ENCODE assay signal across 12 mouse cellular contexts in the genomic region with DNA sequence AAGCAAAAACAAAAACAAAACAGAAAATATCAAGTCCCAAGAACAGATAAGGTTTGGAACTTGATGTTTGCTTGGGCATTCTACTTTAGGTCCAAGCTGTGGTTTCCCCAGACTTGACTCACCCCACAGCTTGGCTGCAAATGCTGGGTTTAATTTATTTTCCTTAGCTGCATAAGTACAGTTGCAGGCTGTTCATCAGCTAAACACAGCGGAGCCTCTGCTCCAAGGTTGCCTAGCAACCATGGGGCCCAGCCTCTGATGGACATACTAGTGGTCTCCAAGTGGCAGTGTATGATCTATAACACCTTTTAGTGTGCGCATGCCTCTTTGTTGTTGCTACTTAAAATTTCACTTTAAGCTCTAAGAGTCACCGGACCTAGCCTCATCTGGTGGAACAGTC. TPM values are rescaled to one million over a fixed set of nuclear protein-coding genes. Genes with fewer than 3 reads are reported as not detected.
DNase-seq lines count a peak whose midpoint lies in the region; ATAC-seq and TF ChIP-seq lines count a peak whose summit lies in the region.
"Had no signal": no experiment of that assay in that cellular context is flagged by ENCODE, and none has a peak within 500 bp of the region (broad histone marks: within the 10 kb centered on the region; RNA-seq: fewer than 3 reads in every experiment).

No protein-coding gene starts in this region.

- no peak overlapping the region for H3K9ac ChIP-seq in hindbrain, embryonic 11.5 days (ENCODE audit: low read depth, low read length)
- H3K9ac ChIP-seq in midbrain, embryonic 13.5 days (replicated peaks), result no peak overlapping the region
- H3K9ac ChIP-seq in lung, postnatal 0 days (replicated peaks; ENCODE audit: low read depth), result no peak overlapping the region
- H3K9ac ChIP-seq in kidney, embryonic 16.5 days (replicated peaks; ENCODE audit: low read length), result no peak overlapping the region
- H3K9ac ChIP-seq: limb, embryonic 12.5 days had no signal

- no peaks in the 10 kb centered on the region for H3K9me3 ChIP-seq in hindbrain, embryonic 11.5 days (ENCODE audit: control insufficient read depth, low read length)
- no peaks in the 10 kb centered on the region for H3K9me3 ChIP-seq in midbrain, embryonic 13.5 days
- no peaks in the 10 kb centered on the region for H3K9me3 ChIP-seq in lung, postnatal 0 days (ENCODE audit: low read length)
- H3K9me3 ChIP-seq in kidney, embryonic 16.5 days (ENCODE audit: low read length), result no peaks in the 10 kb centered on the region
- H3K9me3 ChIP-seq: limb, embryonic 12.5 days had no signal

- no peaks in the 10 kb centered on the region for H3K27me3 ChIP-seq in hindbrain, embryonic 11.5 days (ENCODE audit: control insufficient read depth, insufficient read depth, low read length)
- H3K27me3 ChIP-seq in midbrain, embryonic 13.5 days, result no peaks in the 10 kb centered on the region
- no peaks in the 10 kb centered on the region for H3K27me3 ChIP-seq in lung, postnatal 0 days (replicated peaks; ENCODE audit: insufficient read depth, low read length)
- H3K27me3 ChIP-seq in kidney, embryonic 16.5 days (ENCODE audit: insufficient read depth, low read length), result no peaks in the 10 kb centered on the region
- H3K27me3 ChIP-seq: limb, embryonic 12.5 days had no signal

- H3K27ac ChIP-seq in hindbrain, embryonic 11.5 days (ENCODE audit: low read depth, low read length), result 0 out of 2 replicates have a peak overlapping the region, but pooled peaks have one; percentile 55
- H3K27ac ChIP-seq in midbrain, embryonic 13.5 days, result peak overlapping the region; percentile 71
- no peak overlapping the region for H3K27ac ChIP-seq in lung, postnatal 0 days (ENCODE audit: low read length)
- no peak overlapping the region for H3K27ac ChIP-seq in kidney, embryonic 16.5 days (ENCODE audit: low read length)
- H3K27ac ChIP-seq: limb, embryonic 12.5 days had no signal

- peak; percentile 90 for DNase-seq in NIH3T3 (ENCODE audit: low read depth)
- DNase-seq in embryo, embryonic 10.5 days (ENCODE audit: low spot score), result peak; percentile 58
- DNase-seq in hindbrain, embryonic 11.5 days (ENCODE audit: low spot score), result peak; percentile 67
- DNase-seq in urinary bladder, postnatal 4 days (ENCODE audit: low spot score in 2 of 2), result no peak
- DNase-seq in kidney, postnatal 25 days, result no peak
- DNase-seq in lung, postnatal 0 days (ENCODE audit: low spot score), result no peak
- DNase-seq: cerebellum, postnatal 25 days; heart, postnatal 4 days had no signal

- WGBS in hindbrain, embryonic 11.5 days, result 67% methylated on average over 3 of the region's 3 CpGs
- WGBS in midbrain, embryonic 13.5 days, result 37% methylated on average over 3 of the region's 3 CpGs
- WGBS in lung, postnatal 0 days, result 21% methylated on average over 3 of the region's 3 CpGs
- WGBS in kidney, embryonic 16.5 days, result 53% methylated on average over 3 of the region's 3 CpGs

- no peak for TF ChIP-seq EP300 in lung, postnatal 0 days (IDR thresholded peaks at IDR 0.05)

- H3K36me3 ChIP-seq in hindbrain, embryonic 11.5 days (ENCODE audit: control insufficient read depth, insufficient read depth, low read length), result no peaks in the 10 kb centered on the region
- no peaks in the 10 kb centered on the region for H3K36me3 ChIP-seq in midbrain, embryonic 13.5 days
- no peaks in the 10 kb centered on the region for H3K36me3 ChIP-seq in lung, postnatal 0 days (ENCODE audit: insufficient read depth, low read length)
- no peaks in the 10 kb centered on the region for H3K36me3 ChIP-seq in kidney, embryonic 16.5 days (ENCODE audit: insufficient read depth, low read length)
- H3K36me3 ChIP-seq: limb, embryonic 12.5 days had no signal

- H3K4me3 ChIP-seq in hindbrain, embryonic 11.5 days (ENCODE audit: low read depth, low read length), result no peak overlapping the region
- H3K4me3 ChIP-seq in midbrain, embryonic 13.5 days (replicated peaks), result no peak overlapping the region
- no peak overlapping the region for H3K4me3 ChIP-seq in lung, postnatal 0 days (ENCODE audit: low read depth, low read length)
- H3K4me3 ChIP-seq in kidney, embryonic 16.5 days (ENCODE audit: low read length), result no peak overlapping the region
- H3K4me3 ChIP-seq: limb, embryonic 12.5 days had no signal

- H3K4me1 ChIP-seq in hindbrain, embryonic 11.5 days (replicated peaks; ENCODE audit: control insufficient read depth, insufficient read depth, low read length), result peaks cover 5% of the 10 kb centered on the region; the same call in 1 of the 2 replicates
- peaks cover 47% of the 10 kb centered on the region for H3K4me1 ChIP-seq in midbrain, embryonic 13.5 days (replicated peaks)
- H3K4me1 ChIP-seq in lung, postnatal 0 days (ENCODE audit: insufficient read depth, low read depth, low read length), result no peaks in the 10 kb centered on the region
- H3K4me1 ChIP-seq in kidney, embryonic 16.5 days (ENCODE audit: insufficient read depth, low read length), result 0 out of 2 replicates have a peak, but pooled peaks cover 4% of the 10 kb centered on the region

- ATAC-seq in hindbrain, embryonic 11.5 days (ENCODE audit: low FRiP score), result peak; percentile 46; the same call in 1 of the 2 replicates
- ATAC-seq in midbrain, embryonic 13.5 days, result 0 out of 2 replicates have a peak, but pooled peaks have one; percentile 35
- ATAC-seq in lung, postnatal 0 days, result no peak
- ATAC-seq in kidney, embryonic 16.5 days (ENCODE audit: low FRiP score, low TSS enrichment), result no peak

- no peak for TF ChIP-seq CTCF in lung, postnatal 0 days (IDR thresholded peaks at IDR 0.05)

- H3K4me2 ChIP-seq in hindbrain, embryonic 11.5 days (replicated peaks; ENCODE audit: low read depth, low read length), result no peak overlapping the region
- H3K4me2 ChIP-seq in midbrain, embryonic 13.5 days (replicated peaks), result no peak overlapping the region
- H3K4me2 ChIP-seq in lung, postnatal 0 days (replicated peaks; ENCODE audit: low read depth, low read length), result no peak overlapping the region
- H3K4me2 ChIP-seq in kidney, embryonic 16.5 days (replicated peaks; ENCODE audit: low read depth, low read length), result no peak overlapping the region
- H3K4me2 ChIP-seq: limb, embryonic 12.5 days had no signal

RNA-seq across cellular contexts. Expression of a gene that starts 1.5 kb away (rescaled TPM):
- 1.1 TPM in 1 of 2 replicates, not detected in the other for polyA plus RNA-seq in hindbrain, embryonic 11.5 days (2014; fragmentation: Nextera tagmentation; extraction: Ambion mirVana)
- polyA plus RNA-seq in midbrain, embryonic 13.5 days (2015; fragmentation: Nextera tagmentation; extraction: Ambion mirVana), result 1.2 and 2.5 TPM in 2 replicates
- polyA plus RNA-seq in lung, postnatal 0 days (2015; fragmentation: Nextera tagmentation; extraction: Ambion mirVana), result not detected in 2 replicates
- not detected in 2 replicates for polyA plus RNA-seq in kidney, embryonic 16.5 days (2015; fragmentation: Nextera tagmentation; extraction: Ambion mirVana)
- polyA plus RNA-seq: limb, embryonic 12.5 days; lung, embryonic 16.5 days had no signal

RNA-seq across cellular contexts. Expression of a gene that starts 16.0 kb away (rescaled TPM):
- polyA plus RNA-seq in hindbrain, embryonic 11.5 days (2014; fragmentation: Nextera tagmentation; extraction: Ambion mirVana), result 1,709 and 1,853 TPM in 2 replicates
- polyA plus RNA-seq in midbrain, embryonic 13.5 days (2015; fragmentation: Nextera tagmentation; extraction: Ambion mirVana), result 1,443 and 1,564 TPM in 2 replicates
- polyA plus RNA-seq in lung, postnatal 0 days (2015; fragmentation: Nextera tagmentation; extraction: Ambion mirVana), result 2,114 and 2,164 TPM in 2 replicates
- 1,403 and 1,568 TPM in 2 replicates for polyA plus RNA-seq in kidney, embryonic 16.5 days (2015; fragmentation: Nextera tagmentation; extraction: Ambion mirVana)

RNA-seq across cellular contexts. Expression of a gene that starts 20.2 kb away (rescaled TPM):
- 12.0 and 12.8 TPM in 2 replicates for polyA plus RNA-seq in hindbrain, embryonic 11.5 days (2014; fragmentation: Nextera tagmentation; extraction: Ambion mirVana)
- polyA plus RNA-seq in midbrain, embryonic 13.5 days (2015; fragmentation: Nextera tagmentation; extraction: Ambion mirVana), result 137 and 168 TPM in 2 replicates
- 6.4 and 6.5 TPM in 2 replicates for polyA plus RNA-seq in lung, postnatal 0 days (2015; fragmentation: Nextera tagmentation; extraction: Ambion mirVana)
- 15.5 and 18.6 TPM in 2 replicates for polyA plus RNA-seq in kidney, embryonic 16.5 days (2015; fragmentation: Nextera tagmentation; extraction: Ambion mirVana)

Comparison
In these comparisons a context has a peak if more than half of its experiments do, and no peak if none do; other contexts are left out.
1. DNase-seq: peak in NIH3T3 (single experiment), embryo, embryonic 10.5 days (single experiment) and hindbrain, embryonic 11.5 days (single experiment); none in urinary bladder, postnatal 4 days (0 of 2), kidney, postnatal 25 days (0 of 2) and lung, postnatal 0 days (single experiment).
2. ATAC-seq: peak in hindbrain, embryonic 11.5 days (single experiment) and midbrain, embryonic 13.5 days (single experiment); none in lung, postnatal 0 days (single experiment) and kidney, embryonic 16.5 days (single experiment).
3. H3K27ac ChIP-seq: peak in hindbrain, embryonic 11.5 days (single experiment) and midbrain, embryonic 13.5 days (single experiment); none in lung, postnatal 0 days (single experiment) and kidney, embryonic 16.5 days (single experiment).